Mouse (Mus musculus): Measurements from ENCODE around the gene Jak3.
A peak's percentile ranks its signal among the peaks of the same experiment; 100 is the strongest.

Jak3 gene

GRCm38 (mm10) chr8:71676020-71676741 lies at the start of gene Jak3:
Gene Jak3 (plus strand): TSS chr8:71676296.
- peak; percentile 72 for DNase-seq (ENCODE audit: low spot score)

GRCm38 (mm10) chr8:71626753-71627152 lies 49.3 kb upstream of the Jak3 start:
- no peak for DNase-seq (ENCODE audit: low spot score)

DNA sequence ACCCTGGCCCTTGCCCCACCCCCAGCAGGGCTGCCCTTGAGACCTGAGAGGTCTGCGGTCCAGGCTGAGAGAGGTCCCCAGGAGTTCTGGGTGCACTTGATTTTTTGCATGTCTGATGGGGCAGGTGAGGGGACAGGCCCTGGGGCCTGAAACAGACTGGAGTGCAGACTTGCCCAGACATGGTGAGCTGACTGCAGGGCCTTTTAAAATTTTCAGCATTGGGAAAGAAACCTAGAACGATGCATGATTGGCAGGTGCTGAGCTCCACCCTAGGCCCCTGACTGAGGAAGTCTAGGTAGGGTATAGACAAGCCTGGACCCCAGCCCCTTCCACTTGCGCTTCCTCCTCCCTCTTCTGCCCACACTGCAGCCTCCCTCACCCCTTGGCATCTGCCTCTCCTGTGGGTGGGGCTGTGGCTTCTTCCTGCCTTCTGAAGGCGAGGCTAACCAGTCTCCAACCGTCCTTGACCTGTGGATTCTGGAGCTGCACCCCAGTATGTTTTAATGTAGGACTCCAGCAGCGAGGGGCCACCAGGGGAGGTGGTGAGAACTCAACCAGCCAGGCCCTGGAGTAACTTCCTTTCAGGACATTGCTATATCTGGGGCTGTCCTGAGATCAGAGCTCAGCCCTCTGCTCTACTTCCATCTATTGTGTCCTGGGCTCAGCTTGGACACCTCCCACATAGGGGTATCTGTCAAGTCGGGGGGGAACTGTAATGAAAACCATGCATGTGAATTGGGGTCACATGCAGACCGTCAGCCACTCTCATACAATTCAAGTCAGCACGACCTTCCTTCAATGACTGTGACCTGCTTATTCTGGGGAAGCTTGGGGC lies 48.6 kb upstream of the Jak3 start:
- no peak for DNase-seq (ENCODE audit: low spot score)

GRCm38 (mm10) chr8:71628396-71629095 lies 47.5 kb upstream of the Jak3 start:
- DNase-seq (ENCODE audit: low spot score) = no peak

GRCm38 (mm10) chr8:71629096-71629697 lies 46.9 kb upstream of the Jak3 start:
- peak; percentile 92 for DNase-seq (ENCODE audit: low spot score)

- DNase-seq (ENCODE audit: low spot score) = peak; percentile 65
These were observed 46.3 kb upstream of the Jak3 start for GRCm38 (mm10) chr8:71629781-71630212.

GRCm38 (mm10) chr8:71630761-71631160 lies 45.3 kb upstream of the Jak3 start:
- no peak for DNase-seq (ENCODE audit: low spot score)

- no peak for DNase-seq (ENCODE audit: low spot score)
These were observed 44.2 kb upstream of the Jak3 start for GRCm38 (mm10) chr8:71631897-71632296.

GRCm38 (mm10) chr8:71633164-71633563 lies 42.9 kb upstream of the Jak3 start:
- no peak for DNase-seq (ENCODE audit: low spot score)

GRCm38 (mm10) chr8:71633981-71634667 lies 42.0 kb upstream of the Jak3 start:
- DNase-seq (ENCODE audit: low spot score) = peak; percentile 73

DNA sequence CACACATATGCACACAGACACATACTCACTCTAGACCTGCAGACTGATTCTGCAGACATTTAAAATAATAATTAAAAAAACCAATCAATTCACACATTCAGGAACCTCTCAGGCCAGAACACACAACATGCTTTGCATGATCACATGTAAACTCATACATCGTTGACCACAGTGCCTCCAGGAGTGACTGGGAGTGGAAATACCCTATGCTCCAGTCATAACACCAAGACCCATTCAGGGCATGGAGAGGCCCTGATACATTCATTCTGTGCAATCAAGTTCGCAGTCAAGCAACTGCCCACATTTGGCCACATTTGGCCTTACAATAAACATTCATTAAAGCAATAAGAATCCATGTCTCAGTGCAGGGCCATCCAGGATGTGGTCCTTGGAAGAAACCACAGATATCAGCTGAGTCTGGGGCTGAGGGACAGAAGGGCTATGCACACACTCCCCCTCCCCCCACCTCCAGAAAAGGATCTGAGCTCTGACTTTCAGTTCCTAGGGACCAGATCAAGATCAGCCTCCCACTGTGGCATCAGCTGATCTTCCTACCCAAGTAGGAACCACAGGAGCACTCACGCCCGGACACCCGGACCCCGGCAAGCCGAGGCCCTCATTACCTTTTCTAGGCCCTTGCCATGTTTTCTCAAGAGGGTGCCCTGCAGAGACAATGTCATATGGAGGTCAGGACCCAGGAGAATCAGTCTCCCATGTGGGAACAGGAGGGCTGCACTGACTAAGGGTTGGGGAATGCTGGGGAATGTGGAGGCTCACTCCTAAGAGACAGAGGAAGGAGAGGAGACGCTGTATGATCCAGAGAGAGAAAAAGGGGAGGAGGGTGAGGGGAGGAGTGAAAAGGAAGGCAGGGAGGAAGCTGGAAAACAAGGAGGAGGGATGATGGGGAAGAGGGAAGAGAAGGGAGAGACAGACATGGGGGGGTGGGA lies 38.7 kb upstream of the Jak3 start:
- no peak for DNase-seq (ENCODE audit: low spot score)

DNA sequence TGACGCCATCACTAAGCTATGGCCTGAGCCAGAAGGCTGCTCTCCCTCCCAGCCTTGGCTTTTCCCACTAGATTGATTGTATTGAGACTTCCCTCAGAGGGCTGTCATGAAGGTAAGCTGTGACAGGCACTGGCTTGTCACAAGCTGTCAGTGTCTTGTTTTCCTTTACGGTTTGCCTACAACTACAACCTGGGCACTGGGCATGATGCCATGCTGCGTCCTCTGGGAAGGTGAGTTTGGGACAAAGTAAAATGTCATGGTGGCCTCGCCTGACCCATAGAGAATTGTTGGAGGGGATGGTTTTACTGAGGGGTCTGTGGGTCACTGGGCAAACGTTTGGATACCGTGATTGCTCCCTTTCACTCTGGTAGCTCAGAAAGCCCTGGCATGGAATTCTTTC lies 37.8 kb upstream of the Jak3 start:
- no peak for DNase-seq (ENCODE audit: low spot score)

DNA sequence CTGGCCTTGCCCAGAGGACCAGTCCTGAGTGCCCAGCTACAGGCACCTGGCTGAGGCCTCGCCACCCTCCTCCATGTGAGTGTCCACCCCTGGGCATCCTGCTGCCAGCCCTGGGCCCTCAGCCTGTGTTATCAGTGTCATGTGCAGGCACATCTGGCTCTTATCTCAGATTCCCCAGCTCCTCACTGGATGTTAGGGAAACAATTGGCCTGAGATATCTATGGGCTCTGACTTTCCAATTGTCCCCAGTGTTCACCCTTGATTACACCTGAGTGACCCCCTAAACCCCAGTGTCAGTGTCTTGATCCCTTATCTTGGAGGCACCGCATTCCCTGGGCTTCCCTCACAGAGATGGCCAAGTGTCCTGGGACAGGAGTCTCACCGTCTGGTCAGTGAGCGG lies 36.8 kb upstream of the Jak3 start:
- no peak for DNase-seq (ENCODE audit: low spot score)

DNA sequence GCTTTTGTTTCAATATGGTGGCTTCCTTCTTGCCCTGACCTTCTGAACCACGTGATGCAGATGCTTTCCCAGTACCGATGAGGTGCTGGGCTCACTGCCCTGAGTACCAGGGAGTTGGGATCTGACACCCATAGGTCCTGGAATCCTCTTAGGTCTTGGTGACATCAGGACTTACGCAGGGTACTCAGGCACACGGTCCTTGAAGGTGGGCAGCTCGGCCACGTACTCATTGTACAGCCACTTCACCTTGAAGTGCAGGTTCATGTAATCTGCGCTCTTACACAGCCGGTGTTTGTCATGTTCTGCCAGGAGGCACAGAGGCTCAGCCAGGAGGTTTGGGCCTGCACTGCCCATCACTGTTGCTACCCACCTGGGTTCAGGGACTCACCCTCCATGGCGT lies 30.6 kb upstream of the Jak3 start:
- DNase-seq (ENCODE audit: low spot score) = no peak

GRCm38 (mm10) chr8:71654600-71654999 lies 21.5 kb upstream of the Jak3 start:
- peak; percentile 44 for DNase-seq (ENCODE audit: low spot score)

DNA sequence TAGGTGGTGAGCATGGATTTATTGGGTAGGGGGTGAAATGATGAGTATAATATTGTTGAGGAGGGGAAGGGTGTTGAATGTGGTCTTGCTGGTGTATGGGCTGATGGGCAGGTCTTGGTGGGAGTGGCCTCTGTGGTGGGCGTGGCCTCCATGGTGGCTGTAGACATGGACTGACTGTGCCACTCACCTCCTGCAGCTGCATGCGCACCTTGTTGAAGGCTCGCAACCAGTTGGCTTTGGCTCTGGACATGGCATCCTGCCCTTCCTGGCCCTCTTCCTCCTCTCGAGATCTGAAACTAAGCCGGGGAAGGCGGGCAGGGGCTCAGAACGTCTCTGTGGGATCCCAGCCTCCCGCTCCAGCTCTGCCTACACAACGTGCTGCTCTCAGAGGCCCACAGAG lies 18.3 kb upstream of the Jak3 start:
- DNase-seq (ENCODE audit: low spot score) = no peak

DNA sequence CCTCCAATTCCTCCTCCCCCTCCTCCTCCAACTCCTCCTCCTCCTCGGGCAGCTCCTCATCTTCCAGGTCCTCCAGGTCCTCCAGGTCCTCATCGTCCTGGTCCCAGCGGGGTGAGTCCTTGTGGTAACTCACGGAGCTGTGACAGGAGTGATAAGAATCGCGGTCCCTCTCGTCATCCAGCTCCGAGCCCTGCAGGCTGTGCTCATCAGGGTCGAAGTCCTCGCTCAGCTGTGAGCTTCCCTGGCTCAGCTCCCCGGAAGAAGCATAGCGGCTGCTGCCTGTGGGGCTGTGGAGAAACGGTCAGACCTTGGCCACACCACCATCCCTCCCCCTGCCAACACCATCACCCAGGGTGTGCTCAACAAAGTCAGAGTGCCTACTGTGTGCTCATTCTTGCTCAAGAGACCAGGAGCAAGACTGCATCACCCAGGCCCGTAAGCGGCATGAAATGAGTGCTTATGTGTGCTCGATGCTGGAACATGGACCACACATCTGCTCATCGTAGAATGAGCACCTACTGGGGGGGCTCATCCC lies 17.5 kb upstream of the Jak3 start:
- no peak for DNase-seq (ENCODE audit: low spot score)

DNA sequence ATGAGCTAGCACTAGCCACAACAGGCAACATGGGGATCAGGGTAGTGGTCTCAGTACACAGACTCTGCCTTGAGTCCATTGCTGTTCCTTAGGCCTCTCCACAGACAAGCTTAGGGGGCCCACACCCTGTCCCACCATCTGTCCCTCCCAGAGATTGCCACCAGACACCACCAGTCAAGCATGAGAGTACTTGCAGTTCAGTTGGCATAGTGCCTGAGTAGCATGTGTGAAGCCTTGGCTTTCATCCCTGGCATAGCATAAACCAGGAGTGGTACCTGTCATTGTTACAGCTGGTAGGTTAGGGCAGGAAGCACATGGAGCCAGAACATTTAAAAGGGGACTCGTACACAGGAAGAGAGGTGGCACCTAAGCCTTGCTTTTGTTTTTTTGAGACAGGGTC lies 16.3 kb upstream of the Jak3 start:
- DNase-seq (ENCODE audit: low spot score) = no peak

GRCm38 (mm10) chr8:71660325-71661120 lies 15.6 kb upstream of the Jak3 start:
- DNase-seq (ENCODE audit: low spot score) = peak; percentile 95

All from retina, embryonic 14.5 days (tissue).